Mouse (Mus musculus): ENCODE measurements around the gene Olfr1022. TPM values are rescaled to one million over a fixed set of nuclear protein-coding genes. Genes with fewer than 3 reads are reported as not detected.

Gene Olfr1022
- not detected in 2 replicates for polyA plus RNA-seq (2016; fragmentation: Nextera tagmentation; extraction: Ambion mirVana)

DNA sequence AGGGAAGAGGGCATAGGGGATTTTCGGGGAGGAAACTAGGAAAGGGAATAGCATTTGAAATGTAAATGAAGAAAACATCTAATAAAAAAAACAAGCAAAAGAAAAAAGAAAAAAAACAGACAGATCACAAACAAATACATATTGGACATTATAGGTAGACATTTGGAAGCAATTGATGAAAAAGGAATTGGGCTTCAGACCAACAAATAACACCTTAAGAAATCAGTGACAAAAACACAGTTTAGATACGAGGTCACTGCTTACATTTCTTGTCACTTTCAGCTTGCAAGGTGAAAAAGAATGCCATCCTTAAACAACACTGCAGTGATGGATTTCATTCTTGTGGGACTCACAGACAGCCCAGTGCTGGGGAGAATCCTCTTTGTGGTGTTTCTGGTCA, at the start of gene Olfr1022:
Gene Olfr1022, plus strand, starts transcription at position 301 of the 400 bp plus-strand sequence.
- no peaks in the 10 kb centered on the region for H3K4me1 ChIP-seq

DNA sequence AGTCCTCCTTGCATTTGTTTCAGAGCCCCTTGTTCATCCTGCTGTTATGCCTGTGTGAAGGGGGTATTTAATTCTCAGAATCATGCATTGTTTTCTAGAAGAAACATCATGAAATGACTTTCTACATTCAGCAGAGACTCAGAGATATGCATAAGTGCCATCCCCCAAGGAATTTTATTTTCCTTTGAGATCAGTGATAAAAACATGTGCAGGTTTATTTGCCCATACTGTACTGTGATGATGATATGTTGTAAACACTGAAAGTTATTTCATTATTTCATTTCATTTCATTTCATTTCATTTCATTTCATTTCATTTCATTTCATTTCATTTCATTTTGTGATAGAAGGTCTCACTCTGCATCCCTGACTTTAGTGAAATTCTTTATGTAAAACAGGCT, 23.0 kb upstream of the Olfr1022 start, which contains the start of gene Olfr1019:
Gene Olfr1019, minus strand, starts transcription at position 101 of the 400 bp plus-strand sequence.
- Histone ChIP-seq H3K4me1 (no peaks in the 10 kb centered on the region), H3K27me3 (no peaks in the 10 kb centered on the region), H3K36me3 (no peaks in the 10 kb centered on the region), H3K27ac (no peak within 1 kb of the TSS), H3K4me2 (replicated peaks) (no peak within 1 kb of the TSS), H3K4me3 (no peak within 1 kb of the TSS), H3K9ac (no peak within 1 kb of the TSS), H3K9me3 (no peaks in the 10 kb centered on the region)
- no peak for ATAC-seq (ENCODE audit: insufficient number of reproducible peaks, insufficient read depth, low FRiP score, low TSS enrichment)

More for the DNA sequence above, at the start of gene Olfr1022:
- no peaks in the 10 kb centered on the region for H3K27me3 ChIP-seq
- H3K36me3 ChIP-seq, result no peaks in the 10 kb centered on the region
- WGBS, result 63% methylated on average over 2 of the region's 2 CpGs
- no peak within 1 kb of the TSS for H3K27ac ChIP-seq
- no peaks in the 10 kb centered on the region for H3K9me3 ChIP-seq
- no peak within 1 kb of the TSS for H3K4me2 ChIP-seq (replicated peaks)
- no peak within 1 kb of the TSS for H3K9ac ChIP-seq
- no peak for ATAC-seq (ENCODE audit: insufficient number of reproducible peaks, insufficient read depth, low FRiP score, low TSS enrichment)
- no peak within 1 kb of the TSS for H3K4me3 ChIP-seq

DNA sequence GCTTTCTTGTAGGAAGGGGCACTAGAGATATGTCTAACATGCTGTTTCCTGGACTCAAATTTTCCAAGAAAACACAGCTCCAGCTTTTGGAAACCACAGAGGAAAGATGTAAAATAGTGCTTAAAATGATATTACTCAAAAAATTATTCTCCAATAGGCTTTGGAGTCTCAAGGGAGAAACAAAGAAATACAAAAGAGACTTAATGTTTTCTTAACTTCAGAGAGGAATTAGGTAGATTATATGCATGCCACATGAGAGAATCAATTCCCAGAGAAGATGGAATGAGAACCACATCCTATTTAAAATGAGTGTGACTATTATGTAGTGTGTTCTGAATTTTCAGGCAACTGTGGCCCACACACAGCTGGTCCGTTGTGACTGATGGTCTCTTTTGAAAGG, 21.7 kb upstream of the Olfr1022 start, which contains the start of gene Olfr1020:
Gene Olfr1020, plus strand, starts transcription at position 301 of the 400 bp plus-strand sequence.
- Histone ChIP-seq H3K36me3 (no peaks in the 10 kb centered on the region), H3K9ac (no peak within 1 kb of the TSS), H3K27me3 (no peaks in the 10 kb centered on the region), H3K4me1 (no peaks in the 10 kb centered on the region), H3K4me2 (replicated peaks) (no peak within 1 kb of the TSS), H3K27ac (no peak within 1 kb of the TSS), H3K9me3 (no peaks in the 10 kb centered on the region), H3K4me3 (no peak within 1 kb of the TSS)
- 88% methylated on average over 1 of the region's 1 CpGs for WGBS
- ATAC-seq (ENCODE audit: insufficient number of reproducible peaks, insufficient read depth, low FRiP score, low TSS enrichment), result no peak

DNA sequence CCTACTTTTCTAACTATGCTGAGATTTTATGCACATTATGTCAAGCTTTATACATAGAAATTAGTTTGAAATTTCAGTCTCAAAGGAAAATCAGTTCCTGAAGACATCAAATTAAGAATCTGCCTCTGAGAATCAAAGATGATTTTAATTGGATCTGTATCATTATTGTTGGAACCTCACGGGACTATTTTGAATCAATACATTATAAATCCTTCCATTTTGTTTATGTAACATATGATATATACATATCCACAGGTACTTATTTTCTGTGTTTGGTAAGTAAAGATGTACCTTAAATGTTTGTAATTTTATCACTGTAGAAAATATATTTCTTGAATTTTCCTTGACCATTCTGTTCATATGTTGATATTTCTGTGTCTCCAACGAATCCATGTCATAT, 16.9 kb downstream of the Olfr1022 start, which contains the start of gene Olfr1023:
Gene Olfr1023, plus strand, starts transcription at position 301 of the 400 bp plus-strand sequence.
- WGBS, result 76% methylated on average over 2 of the region's 2 CpGs
- no peak for ATAC-seq (ENCODE audit: insufficient number of reproducible peaks, insufficient read depth, low FRiP score, low TSS enrichment)
- H3K27me3 ChIP-seq, result no peaks in the 10 kb centered on the region

DNA sequence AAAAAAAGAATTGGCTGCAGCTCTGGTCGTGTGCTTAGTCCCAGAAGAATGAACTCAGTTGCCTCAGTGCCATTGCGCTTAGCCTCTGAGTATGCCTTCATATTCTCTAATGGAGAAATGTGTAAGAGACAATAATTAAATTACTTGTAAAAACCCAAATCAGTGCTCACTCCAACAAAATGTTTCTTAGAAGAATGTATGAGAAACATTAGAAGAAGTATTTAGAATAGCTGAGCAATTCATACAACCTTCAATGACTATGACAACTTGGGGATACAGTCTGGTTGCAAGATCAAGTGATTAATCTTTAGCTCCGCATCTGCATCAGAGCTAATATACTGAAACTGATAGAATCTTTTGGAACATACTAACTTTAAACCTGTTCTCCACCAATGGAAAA, 36.6 kb downstream of the Olfr1022 start, which contains the start of gene Olfr1024:
Gene Olfr1024, minus strand, starts transcription at position 101 of the 400 bp plus-strand sequence.
- Histone ChIP-seq H3K4me1 (no peaks in the 10 kb centered on the region), H3K4me2 (replicated peaks) (no peak within 1 kb of the TSS)

More for the DNA sequence above, 16.9 kb downstream of the Olfr1022 start, which contains the start of gene Olfr1023:
- Histone ChIP-seq H3K4me1 (no peaks in the 10 kb centered on the region), H3K4me2 (replicated peaks) (no peak within 1 kb of the TSS), H3K9ac (no peak within 1 kb of the TSS), H3K4me3 (no peak within 1 kb of the TSS), H3K27ac (no peak within 1 kb of the TSS), H3K9me3 (no peaks in the 10 kb centered on the region), H3K36me3 (no peaks in the 10 kb centered on the region)

DNA sequence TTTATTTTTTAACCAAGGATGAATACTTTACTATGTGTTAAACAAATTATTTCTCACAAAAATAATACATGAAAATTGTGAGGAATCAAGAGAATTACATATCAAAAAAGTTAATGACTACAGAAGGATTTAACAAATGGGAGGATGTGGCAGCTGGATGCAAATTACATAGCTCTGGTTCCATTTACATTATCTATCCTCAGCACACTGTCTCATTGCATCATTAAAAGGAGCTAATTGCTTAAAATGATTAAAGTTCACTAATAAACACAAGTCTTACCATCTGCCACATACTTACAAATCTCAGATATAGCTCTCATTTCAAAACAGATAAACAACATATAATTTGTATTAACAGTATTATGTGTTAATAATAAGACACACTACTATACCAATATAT, 44.8 kb downstream of the Olfr1022 start:
- no peaks in the 10 kb centered on the region for H3K9me3 ChIP-seq
- no peak overlapping the region for H3K4me2 ChIP-seq (replicated peaks)
- no peaks in the 10 kb centered on the region for H3K4me1 ChIP-seq
- no peak overlapping the region for H3K9ac ChIP-seq
- no peaks in the 10 kb centered on the region for H3K27me3 ChIP-seq
- no peaks in the 10 kb centered on the region for H3K36me3 ChIP-seq
- H3K27ac ChIP-seq, result no peak overlapping the region
- no peak overlapping the region for H3K4me3 ChIP-seq
- no peak for ATAC-seq (ENCODE audit: insufficient number of reproducible peaks, insufficient read depth, low FRiP score, low TSS enrichment)

More for the DNA sequence above, 36.6 kb downstream of the Olfr1022 start, which contains the start of gene Olfr1024:
- no peak within 1 kb of the TSS for H3K27ac ChIP-seq
- no peak for ATAC-seq (ENCODE audit: insufficient number of reproducible peaks, insufficient read depth, low FRiP score, low TSS enrichment)
- H3K9ac ChIP-seq, result no peak within 1 kb of the TSS
- 81% methylated on average over 3 of the region's 3 CpGs for WGBS
- H3K9me3 ChIP-seq, result no peaks in the 10 kb centered on the region
- H3K27me3 ChIP-seq, result no peaks in the 10 kb centered on the region
- H3K36me3 ChIP-seq, result no peaks in the 10 kb centered on the region
- no peak within 1 kb of the TSS for H3K4me3 ChIP-seq

DNA sequence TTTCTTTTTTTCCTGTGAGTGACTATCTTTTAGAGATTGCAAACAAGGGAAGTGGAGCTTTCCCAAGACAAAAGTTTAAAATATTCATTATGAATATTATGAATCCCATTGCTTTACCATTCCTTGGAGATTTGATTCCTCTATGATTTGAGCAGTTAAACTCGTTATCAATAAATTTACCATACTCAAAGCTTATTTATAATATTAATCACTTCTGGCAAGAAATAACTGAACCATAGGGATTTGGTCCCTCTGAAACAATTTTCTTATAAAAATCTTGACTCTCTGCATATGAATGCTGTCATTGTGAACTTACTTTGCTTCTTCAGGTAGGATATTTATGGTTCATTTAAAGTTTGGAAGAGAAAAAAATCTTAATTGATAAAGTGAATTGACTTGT, 46.5 kb downstream of the Olfr1022 start, which contains the start of gene Olfr1025-ps1:
Gene Olfr1025-ps1, plus strand, starts transcription at position 301 of the 400 bp plus-strand sequence.
- H3K4me3 ChIP-seq, result no peak within 1 kb of the TSS
- H3K9ac ChIP-seq, result no peak within 1 kb of the TSS
- no peaks in the 10 kb centered on the region for H3K36me3 ChIP-seq
- H3K27me3 ChIP-seq, result no peaks in the 10 kb centered on the region
- H3K4me2 ChIP-seq (replicated peaks), result no peak within 1 kb of the TSS
- no peak for ATAC-seq (ENCODE audit: insufficient number of reproducible peaks, insufficient read depth, low FRiP score, low TSS enrichment)
- no peaks in the 10 kb centered on the region for H3K4me1 ChIP-seq
- 48% methylated on average over 1 of the region's 1 CpGs for WGBS
- no peak within 1 kb of the TSS for H3K27ac ChIP-seq
- H3K9me3 ChIP-seq, result no peaks in the 10 kb centered on the region

Other genes with a start within 250 kb of the Olfr1022 start
- gene Olfr1002, start 217.9 kb upstream of the Olfr1022 start, polyA plus RNA-seq (2016; fragmentation: Nextera tagmentation; extraction: Ambion mirVana), result not detected in 2 replicates
- not detected in 2 replicates for gene Olfr154, start 204.1 kb upstream of the Olfr1022 start, polyA plus RNA-seq (2016; fragmentation: Nextera tagmentation; extraction: Ambion mirVana)
- gene Olfr1006, start 189.8 kb upstream of the Olfr1022 start, polyA plus RNA-seq (2016; fragmentation: Nextera tagmentation; extraction: Ambion mirVana), result not detected in 2 replicates
- not detected in 2 replicates for gene Olfr1008, start 179.2 kb upstream of the Olfr1022 start, polyA plus RNA-seq (2016; fragmentation: Nextera tagmentation; extraction: Ambion mirVana)
- gene Olfr1009, start 153.2 kb upstream of the Olfr1022 start, polyA plus RNA-seq (2016; fragmentation: Nextera tagmentation; extraction: Ambion mirVana), result not detected in 2 replicates
- not detected in 2 replicates for gene Olfr1012, start 105.8 kb upstream of the Olfr1022 start, polyA plus RNA-seq (2016; fragmentation: Nextera tagmentation; extraction: Ambion mirVana)
- not detected in 2 replicates for gene Olfr1013, start 101.5 kb upstream of the Olfr1022 start, polyA plus RNA-seq (2016; fragmentation: Nextera tagmentation; extraction: Ambion mirVana)
- not detected in 2 replicates for gene Olfr1014, start 95.9 kb upstream of the Olfr1022 start, polyA plus RNA-seq (2016; fragmentation: Nextera tagmentation; extraction: Ambion mirVana)
- not detected in 2 replicates for gene Olfr1015, start 86.6 kb upstream of the Olfr1022 start, polyA plus RNA-seq (2016; fragmentation: Nextera tagmentation; extraction: Ambion mirVana)
- not detected in 2 replicates for gene Olfr1016, start 66.0 kb upstream of the Olfr1022 start, polyA plus RNA-seq (2016; fragmentation: Nextera tagmentation; extraction: Ambion mirVana)
- gene Olfr1018, start 50.1 kb upstream of the Olfr1022 start, polyA plus RNA-seq (2016; fragmentation: Nextera tagmentation; extraction: Ambion mirVana), result not detected in 2 replicates
- gene Olfr1019, start 23.1 kb upstream of the Olfr1022 start, polyA plus RNA-seq (2016; fragmentation: Nextera tagmentation; extraction: Ambion mirVana), result not detected in 2 replicates
- not detected in 2 replicates for gene Olfr1020, start 21.6 kb upstream of the Olfr1022 start, polyA plus RNA-seq (2016; fragmentation: Nextera tagmentation; extraction: Ambion mirVana)
- gene Olfr1023, start 17.0 kb downstream of the Olfr1022 start, polyA plus RNA-seq (2016; fragmentation: Nextera tagmentation; extraction: Ambion mirVana), result not detected in 2 replicates
- gene Olfr1024, start 36.5 kb downstream of the Olfr1022 start, polyA plus RNA-seq (2016; fragmentation: Nextera tagmentation; extraction: Ambion mirVana), result not detected in 2 replicates
- gene Olfr1025-ps1, start 46.6 kb downstream of the Olfr1022 start, polyA plus RNA-seq (2016; fragmentation: Nextera tagmentation; extraction: Ambion mirVana), result not detected in 2 replicates
- not detected in 2 replicates for gene Olfr1026, start 53.0 kb downstream of the Olfr1022 start, polyA plus RNA-seq (2016; fragmentation: Nextera tagmentation; extraction: Ambion mirVana)
- not detected in 2 replicates for gene Olfr1028, start 81.8 kb downstream of the Olfr1022 start, polyA plus RNA-seq (2016; fragmentation: Nextera tagmentation; extraction: Ambion mirVana)
- gene Olfr1029, start 105.3 kb downstream of the Olfr1022 start, polyA plus RNA-seq (2016; fragmentation: Nextera tagmentation; extraction: Ambion mirVana), result not detected in 2 replicates
- not detected in 2 replicates for gene Olfr1030, start 110.7 kb downstream of the Olfr1022 start, polyA plus RNA-seq (2016; fragmentation: Nextera tagmentation; extraction: Ambion mirVana)
- not detected in 2 replicates for gene Olfr1031, start 121.7 kb downstream of the Olfr1022 start, polyA plus RNA-seq (2016; fragmentation: Nextera tagmentation; extraction: Ambion mirVana)
- gene Olfr1032, start 136.9 kb downstream of the Olfr1022 start, polyA plus RNA-seq (2016; fragmentation: Nextera tagmentation; extraction: Ambion mirVana), result not detected in 2 replicates
- 0.78 TPM in 1 of 2 replicates, not detected in the other for gene Olfr1033, start 152.0 kb downstream of the Olfr1022 start, polyA plus RNA-seq (2016; fragmentation: Nextera tagmentation; extraction: Ambion mirVana)
- not detected in 2 replicates for gene Olfr1034, start 177.3 kb downstream of the Olfr1022 start, polyA plus RNA-seq (2016; fragmentation: Nextera tagmentation; extraction: Ambion mirVana)
- not detected in 2 replicates for gene Olfr1036, start 205.4 kb downstream of the Olfr1022 start, polyA plus RNA-seq (2016; fragmentation: Nextera tagmentation; extraction: Ambion mirVana)
- not detected in 2 replicates for gene Olfr1037, start 218.8 kb downstream of the Olfr1022 start, polyA plus RNA-seq (2016; fragmentation: Nextera tagmentation; extraction: Ambion mirVana)